Mouse (Mus musculus) megakaryocyte, embryonic 14.5 days (primary cell): Measurements from ENCODE around the gene Ankrd13d.

Experiments used
- FLI1 ChIP-seq: IDR thresholded peaks from 2 replicates; pipeline ENCODE4 v1.6.1; 2012; ENCODE audit warnings: low read length, inconsistent platforms, mixed read lengths
- GATA1 ChIP-seq: IDR thresholded peaks from 3 replicates; pipeline ENCODE4 v1.6.1; 2012; ENCODE audit warnings: mixed read lengths, low read length, inconsistent platforms, borderline replicate concordance

- TF ChIP-seq GATA1 (no peak), FLI1 (no peak)
Measured at GRCm38 (mm10) chr19:4227894-4228678, 54.9 kb downstream of the Ankrd13d start.
